Mouse (Mus musculus): ENCODE data around the gene Mterf1a.

- TF ChIP-seq POLR2A (IDR thresholded peaks at IDR 0.05; ENCODE audit: control insufficient read depth, extremely low read depth, insufficient read depth, low read length, poor library complexity) (no peak), CTCF (IDR thresholded peaks at IDR 0.05; ENCODE audit: borderline replicate concordance, control insufficient read depth, extremely low read depth, insufficient read depth, low read length, poor library complexity) (no peak)
Measured at GRCm38 (mm10) chr5:3939335-3939734, 45.6 kb upstream of the Mterf1a start.

Data from thymus, adult 2 months (tissue).